Mouse (Mus musculus) erythroblast, embryonic 14.5 days (primary cell): Measurements from ENCODE around the gene Il1f5.

Experiments
- GATA1 ChIP-seq: IDR thresholded peaks from 2 replicates; pipeline ENCODE4 v1.6.1; 2012; ENCODE audit warnings: low read length, inconsistent platforms, mixed read lengths
- TAL1 ChIP-seq: IDR thresholded peaks from 3 replicates; pipeline ENCODE4 v1.6.1; 2012; ENCODE audit warnings: low read length, inconsistent platforms, mixed read lengths

GRCm38 (mm10) chr2:24275146-24275545, 1.6 kb upstream of the Il1f5 start:
- no peak for TF ChIP-seq TAL1
- no peak for TF ChIP-seq GATA1
